Comparison of ENCODE assay signal across 8 mouse cellular contexts in genomic region chr4:32358602-32359464, GRCm38 (mm10).
DNase-seq lines count a peak whose midpoint lies in the region; ATAC-seq and TF ChIP-seq lines count a peak whose summit lies in the region.

No protein-coding gene starts in this region.

- no peak overlapping the region for H3K4me3 ChIP-seq in neural tube, embryonic 11.5 days (ENCODE audit: low read depth, low read length)
- no peak overlapping the region for H3K4me3 ChIP-seq in forebrain, embryonic 16.5 days (replicated peaks; ENCODE audit: low read length)
- H3K4me3 ChIP-seq in kidney, postnatal 0 days (replicated peaks; ENCODE audit: low read depth, low read length) = no peak overlapping the region

- peak; percentile 63 for DNase-seq in neural tube, embryonic 11.5 days (ENCODE audit: low spot score)
- no peak for DNase-seq in neural tube, embryonic 10.5 days (ENCODE audit: extremely low spot score, low spot score)
- peak; percentile 68 for DNase-seq in kidney, postnatal 0 days (ENCODE audit: low spot score)
- DNase-seq in retina, postnatal 1 day = peak; percentile 76
- DNase-seq in right cerebral cortex, postnatal 14 days = no peak
- DNase-seq in urinary bladder, postnatal 4 days (ENCODE audit: low spot score in 2 of 2) = no peak
- DNase-seq in spleen, adult 12 weeks (ENCODE audit: low spot score) = no peak

- no peaks in the 10 kb centered on the region for H3K36me3 ChIP-seq in neural tube, embryonic 11.5 days (ENCODE audit: control insufficient read depth, insufficient read depth, low read length)
- H3K36me3 ChIP-seq in forebrain, embryonic 16.5 days (ENCODE audit: control insufficient read depth, insufficient read depth) = no peaks in the 10 kb centered on the region
- H3K36me3 ChIP-seq in kidney, postnatal 0 days (ENCODE audit: insufficient read depth, low read length) = no peaks in the 10 kb centered on the region

- H3K4me2 ChIP-seq in neural tube, embryonic 11.5 days (ENCODE audit: low read depth) = no peak overlapping the region
- no peak overlapping the region for H3K4me2 ChIP-seq in forebrain, embryonic 16.5 days (ENCODE audit: low read length)
- peak overlapping the region; percentile 21; the same call in 1 of the 2 replicates for H3K4me2 ChIP-seq in kidney, postnatal 0 days (ENCODE audit: low read length)

- peak overlapping the region; percentile 31; the same call in 1 of the 2 replicates for H3K9ac ChIP-seq in neural tube, embryonic 11.5 days (ENCODE audit: low read length)
- no peak overlapping the region for H3K9ac ChIP-seq in forebrain, embryonic 16.5 days (replicated peaks; ENCODE audit: low read depth, low read length)
- H3K9ac ChIP-seq in kidney, postnatal 0 days (ENCODE audit: low read depth, low read length) = no peak overlapping the region

- H3K27me3 ChIP-seq in neural tube, embryonic 11.5 days (ENCODE audit: control insufficient read depth, insufficient read depth, low read length) = no peaks in the 10 kb centered on the region
- no peaks in the 10 kb centered on the region for H3K27me3 ChIP-seq in forebrain, embryonic 16.5 days (replicated peaks; ENCODE audit: control insufficient read depth, insufficient read depth, low read length)
- no peaks in the 10 kb centered on the region for H3K27me3 ChIP-seq in kidney, postnatal 0 days (ENCODE audit: insufficient read depth, low read length)

- 48% methylated on average over 12 of the region's 12 CpGs for WGBS in neural tube, embryonic 11.5 days
- WGBS in forebrain, embryonic 16.5 days = 46% methylated on average over 12 of the region's 12 CpGs
- WGBS in kidney, postnatal 0 days = 39% methylated on average over 12 of the region's 12 CpGs

- TF ChIP-seq CTCF in kidney, postnatal 0 days (IDR thresholded peaks at IDR 0.05; ENCODE audit: low read depth) = no peak

- H3K27ac ChIP-seq in neural tube, embryonic 11.5 days (ENCODE audit: low read depth, low read length) = peak overlapping the region; percentile 82
- H3K27ac ChIP-seq in forebrain, embryonic 16.5 days (ENCODE audit: low read length) = 0 out of 2 replicates have a peak overlapping the region, but pooled peaks have one; percentile 20
- peak overlapping the region; percentile 60; the same call in 1 of the 2 replicates for H3K27ac ChIP-seq in kidney, postnatal 0 days

- H3K4me1 ChIP-seq in neural tube, embryonic 11.5 days (ENCODE audit: control insufficient read depth, insufficient read depth, low read length) = peaks cover 25% of the 10 kb centered on the region
- peaks cover 34% of the 10 kb centered on the region for H3K4me1 ChIP-seq in forebrain, embryonic 16.5 days (replicated peaks; ENCODE audit: control insufficient read depth, insufficient read depth, low read length)
- peaks cover 10% of the 10 kb centered on the region; the same call in 1 of the 2 replicates for H3K4me1 ChIP-seq in kidney, postnatal 0 days (replicated peaks; ENCODE audit: insufficient read depth, low read length)

- peak; percentile 81 for ATAC-seq in neural tube, embryonic 11.5 days (ENCODE audit: insufficient read depth, low FRiP score, low TSS enrichment)
- ATAC-seq in forebrain, embryonic 16.5 days = 0 out of 2 replicates have a peak, but pooled peaks have one; percentile 21
- peak; percentile 44; the same call in 1 of the 2 replicates for ATAC-seq in kidney, postnatal 0 days (replicated peaks; ENCODE audit: low FRiP score, low read depth)

- H3K9me3 ChIP-seq in neural tube, embryonic 11.5 days (ENCODE audit: control insufficient read depth, low read length) = no peaks in the 10 kb centered on the region
- H3K9me3 ChIP-seq in forebrain, embryonic 16.5 days (ENCODE audit: control insufficient read depth, low read length) = no peaks in the 10 kb centered on the region
- no peaks in the 10 kb centered on the region for H3K9me3 ChIP-seq in kidney, postnatal 0 days (replicated peaks; ENCODE audit: low read length)

Comparison
In these comparisons a context has a peak if more than half of its experiments do, and no peak if none do; other contexts are left out.
1. DNase-seq: peak in neural tube, embryonic 11.5 days (single experiment), kidney, postnatal 0 days (single experiment) and retina, postnatal 1 day (single experiment); none in neural tube, embryonic 10.5 days (single experiment), right cerebral cortex, postnatal 14 days (single experiment), urinary bladder, postnatal 4 days (0 of 2) and spleen, adult 12 weeks (single experiment).
2. ATAC-seq: peak in every context shown above with its lines; median percentile 81 in neural tube, embryonic 11.5 days; 44 in kidney, postnatal 0 days; 21 in forebrain, embryonic 16.5 days.
3. H3K27ac ChIP-seq: peak in every context shown above with its lines; median percentile 82 in neural tube, embryonic 11.5 days; 60 in kidney, postnatal 0 days; 20 in forebrain, embryonic 16.5 days.